8 mouse cellular contexts compared by ENCODE assay signal in the genomic region with DNA sequence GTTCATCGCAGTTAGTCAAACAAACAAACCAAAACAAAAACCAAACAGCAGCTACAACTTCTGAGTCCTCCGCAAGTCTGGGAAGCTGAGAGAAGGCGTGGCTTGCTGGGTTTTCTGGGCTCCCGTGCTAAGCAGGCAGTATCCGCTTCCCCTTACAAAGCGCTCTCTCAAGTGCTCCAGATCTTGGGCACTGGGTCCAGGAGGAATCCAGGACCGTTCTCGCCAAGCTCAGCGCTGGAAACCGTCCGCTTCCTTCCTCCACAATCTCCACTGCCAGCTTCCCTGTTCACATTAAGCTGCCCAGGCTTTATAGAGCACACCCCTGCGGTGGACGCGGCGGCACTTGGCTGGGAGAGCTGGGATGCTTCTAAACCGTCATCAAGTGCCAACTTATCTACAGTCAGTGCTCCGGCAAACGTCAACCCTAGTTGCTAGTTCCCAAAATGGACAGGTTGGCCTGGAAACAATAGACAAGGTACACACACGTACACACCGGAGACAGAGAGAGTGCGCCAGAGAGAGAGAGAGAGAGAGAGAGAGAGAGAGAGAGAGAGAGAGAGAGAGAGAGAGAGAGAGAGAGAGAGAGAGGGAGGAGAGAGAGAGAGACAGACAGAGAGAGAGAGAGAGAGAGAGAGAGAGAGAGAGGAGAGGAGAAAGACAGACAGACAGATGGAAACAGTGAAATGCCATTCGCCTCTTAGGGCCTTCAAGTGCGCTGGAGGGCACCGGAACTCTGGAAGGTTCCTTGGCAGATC. TPM values are rescaled to one million over a fixed set of nuclear protein-coding genes. Genes with fewer than 3 reads are reported as not detected.
DNase-seq lines count a peak whose midpoint lies in the region; ATAC-seq lines count a peak whose summit lies in the region.

No protein-coding gene starts in this region.

- no peaks in the 10 kb centered on the region for H3K9me3 ChIP-seq in megakaryocyte, embryonic 14.5 days

- H3K4me3 ChIP-seq in megakaryocyte, embryonic 14.5 days (replicated peaks): peak overlapping the region; percentile 98

- ATAC-seq in inflammation-experienced regulatory T-cells, adult 6 months: peak; percentile 46

- intact Hi-C loops in left cerebral cortex, postnatal 10 days (cut with DNase I): loop anchor here (5.0 kb wide), 1 partner anchor 97 kb away; no protein-coding TSS in a partner anchor

- H3K36me3 ChIP-seq in megakaryocyte, embryonic 14.5 days (replicated peaks; ENCODE audit: low read length): peaks cover 28% of the 10 kb centered on the region

- H3K4me1 ChIP-seq in megakaryocyte, embryonic 14.5 days: peaks cover 42% of the 10 kb centered on the region

- DNase-seq in adrenal gland, adult (ENCODE audit: inconsistent age in 2 of 2, low spot score in 1 of 2): peak; percentile 71 to 93
- DNase-seq in embryo, embryonic 10 days (ENCODE audit: low spot score): peak; percentile 82
- peak; percentile 42 for DNase-seq in gastrocnemius, postnatal 10 days
- DNase-seq in left cerebral cortex, postnatal 10 days (ENCODE audit: extremely low spot score in 1 of 2, low spot score in 2 of 2): peak; percentile 48 to 71
- peak; percentile 58 to 59 for DNase-seq in right cerebral cortex, adult 2 months (ENCODE audit: low spot score in 2 of 2)
- DNase-seq in urinary bladder, postnatal 25 days (ENCODE audit: low spot score): peak; percentile 38

- H3K27me3 ChIP-seq in megakaryocyte, embryonic 14.5 days (replicated peaks): peaks cover 2% of the 10 kb centered on the region

RNA-seq across cellular contexts. Expression of gene Siah2, which starts 1.4 kb away (rescaled TPM):
- 10 to 100 TPM; 10.1 to 12.7 TPM for total RNA-seq in gastrocnemius, postnatal 10 days (2021)
- polyA plus RNA-seq in inflammation-experienced regulatory T-cells, adult 6 months (2017; shearing (Covaris generic)): 1 to 10 TPM; 1.4 to 2.8 (median 2.1) TPM
- 10 to 100 TPM; 17.8 to 19.2 TPM for total RNA-seq in left cerebral cortex, postnatal 10 days (2021)
- 28.3 and 77.4 TPM in 2 replicates for polyA plus RNA-seq in megakaryocyte, embryonic 14.5 days (2012; ENCODE audit: insufficient read depth, low replicate concordance)

RNA-seq across cellular contexts. Expression of gene Erich6, which starts 53.8 kb away (rescaled TPM):
- under 1 TPM in 1 of 2 experiments, not detected in 1; 0.23 TPM for total RNA-seq in gastrocnemius, postnatal 10 days (2021)
- polyA plus RNA-seq in inflammation-experienced regulatory T-cells, adult 6 months (2017; shearing (Covaris generic)): not detected
- 1 to 10 TPM; 1.5 to 1.9 TPM for total RNA-seq in left cerebral cortex, postnatal 10 days (2021)
- polyA plus RNA-seq in megakaryocyte, embryonic 14.5 days (2012; ENCODE audit: insufficient read depth, low replicate concordance): not detected in 2 replicates

Comparison
In these comparisons a context has a peak if more than half of its experiments do, and no peak if none do; other contexts are left out.
1. Peak in every context shown above with its lines: DNase-seq, ATAC-seq and H3K4me3 ChIP-seq.